Mouse (Mus musculus) cerebellum, adult 2 months (tissue): ENCODE data around the gene Gm28374.

Experiments
- CTCF ChIP-seq: fragments of 200-500 bp; IDR thresholded peaks from 2 replicates; pipeline ENCODE4 v1.5.1; 2011; ENCODE audit warnings: low read depth, mild to moderate bottlenecking, control low read depth, low read length, moderate library complexity, borderline replicate concordance; ENCODE audit not compliant: insufficient read depth
- POLR2A ChIP-seq: fragments of 200-500 bp; IDR thresholded peaks from 2 replicates; pipeline ENCODE4 v1.6.1; 2011; ENCODE audit warnings: low read length, control low read depth, borderline replicate concordance; ENCODE audit not compliant: insufficient read depth

GRCm38 (mm10) chr19:6079983-6080480, 2.0 kb downstream of the Gm28374 start, which contains the start of gene Tmem262:
- no peak for TF ChIP-seq CTCF
- no peak for TF ChIP-seq POLR2A
